Mouse (Mus musculus) ES-Bruce4 (cell line): ENCODE data around the gene Inpp4b.

ENCODE experiments used
- CTCF ChIP-seq: IDR thresholded peaks from one replicate; pipeline ENCODE4 v1.8.1; 2011; ENCODE audit warnings: low read depth, low read length
- EP300 ChIP-seq: IDR thresholded peaks from 2 replicates; pipeline ENCODE4 v1.6.1; 2011; ENCODE audit warnings: low read depth, low read length; ENCODE audit not compliant: insufficient read depth
- POLR2A ChIP-seq: IDR thresholded peaks from one replicate; pipeline ENCODE4 v1.8.1; 2011; ENCODE audit warnings: low read length; ENCODE audit not compliant: insufficient read depth

- TF ChIP-seq CTCF (no peak), POLR2A (no peak), EP300 (no peak)
Observed at GRCm38 (mm10) chr8:82005466-82005865, 663.1 kb downstream of the Inpp4b start.
